Mouse (Mus musculus): Measurements from ENCODE around the gene Map3k10.
"Not testable (repeated sequence)": the region's sequence is repeated elsewhere in the genome, so short reads cannot be mapped to it uniquely, and the experiment has no call there.

The Map3k10 gene

GRCm38 (mm10) chr7:27654607-27655276 is 19.7 kb downstream of the Map3k10 start:
- DNase-seq (ENCODE audit: low read depth, low spot score) = peak; percentile 53

GRCm38 (mm10) chr7:27653681-27654437 is 20.5 kb downstream of the Map3k10 start, which contains the start of gene Ttc9b:
Gene Ttc9b (plus strand): TSS chr7:27653915.
- DNase-seq (ENCODE audit: low read depth, low spot score) = peak; percentile 62

GRCm38 (mm10) chr7:27650949-27651348 is 23.4 kb downstream of the Map3k10 start:
- DNase-seq (ENCODE audit: low read depth, low spot score) = peak; percentile 78

- no peak for DNase-seq (ENCODE audit: low read depth, low spot score)
Observed at GRCm38 (mm10) chr7:27649723-27650122, 24.7 kb downstream of the Map3k10 start.

GRCm38 (mm10) chr7:27647281-27648002 is 27.0 kb downstream of the Map3k10 start:
- DNase-seq (ENCODE audit: low read depth, low spot score) = no peak

- DNase-seq (ENCODE audit: low read depth, low spot score) = no peak
Observed at GRCm38 (mm10) chr7:27646516-27646915, 27.9 kb downstream of the Map3k10 start.

GRCm38 (mm10) chr7:27644471-27644870 is 29.9 kb downstream of the Map3k10 start:
- no peak for DNase-seq (ENCODE audit: low read depth, low spot score)

GRCm38 (mm10) chr7:27635094-27635493 is 39.3 kb downstream of the Map3k10 start:
- DNase-seq (ENCODE audit: low read depth, low spot score) = not testable (repeated sequence)

- no peak for DNase-seq (ENCODE audit: low read depth, low spot score)
Observed at GRCm38 (mm10) chr7:27634691-27635090, 39.7 kb downstream of the Map3k10 start.

- DNase-seq (ENCODE audit: low read depth, low spot score) = no peak
Observed at GRCm38 (mm10) chr7:27633166-27633565, 41.2 kb downstream of the Map3k10 start.

GRCm38 (mm10) chr7:27631439-27631838 is 43.0 kb downstream of the Map3k10 start:
- no peak for DNase-seq (ENCODE audit: low read depth, low spot score)

GRCm38 (mm10) chr7:27628816-27629215 is 45.6 kb downstream of the Map3k10 start:
- not testable (repeated sequence) for DNase-seq (ENCODE audit: low read depth, low spot score)

- DNase-seq (ENCODE audit: low read depth, low spot score) = no peak
Observed at GRCm38 (mm10) chr7:27628190-27628589, 46.2 kb downstream of the Map3k10 start.

GRCm38 (mm10) chr7:27627707-27628106 is 46.7 kb downstream of the Map3k10 start:
- no peak for DNase-seq (ENCODE audit: low read depth, low spot score)

GRCm38 (mm10) chr7:27624967-27625366 is 49.4 kb downstream of the Map3k10 start:
- no peak for DNase-seq (ENCODE audit: low read depth, low spot score)

- DNase-seq (ENCODE audit: low read depth, low spot score) = no peak
Observed at GRCm38 (mm10) chr7:27622234-27622633, 52.2 kb downstream of the Map3k10 start.

- no peak for DNase-seq (ENCODE audit: low read depth, low spot score)
Observed at GRCm38 (mm10) chr7:27621028-27621427, 53.4 kb downstream of the Map3k10 start.

- no peak for DNase-seq (ENCODE audit: low read depth, low spot score)
Observed at GRCm38 (mm10) chr7:27613751-27614499, 60.5 kb downstream of the Map3k10 start.

- no peak for DNase-seq (ENCODE audit: low read depth, low spot score)
Observed at GRCm38 (mm10) chr7:27612940-27613339, 61.5 kb downstream of the Map3k10 start.

GRCm38 (mm10) chr7:27610871-27611270 is 63.5 kb downstream of the Map3k10 start:
- no peak for DNase-seq (ENCODE audit: low read depth, low spot score)

GRCm38 (mm10) chr7:27610370-27610769 is 64.0 kb downstream of the Map3k10 start:
- no peak for DNase-seq (ENCODE audit: low read depth, low spot score)

GRCm38 (mm10) chr7:27609688-27610087 is 64.7 kb downstream of the Map3k10 start:
- no peak for DNase-seq (ENCODE audit: low read depth, low spot score)
